Mouse (Mus musculus): Measurements from ENCODE around the gene Pfkl. TPM values are rescaled to one million over a fixed set of nuclear protein-coding genes. Genes with fewer than 3 reads are reported as not detected.

The Pfkl gene
- total RNA-seq, 1 experiment from 2014 or later = 42.1 TPM

Other genes with a start within 250 kb of the Pfkl start
- gene Gm3238, start 238.8 kb downstream of the Pfkl start, total RNA-seq (2017) = not detected in 2 replicates
- not detected in 2 replicates for gene Gm7138, start 233.1 kb downstream of the Pfkl start, total RNA-seq (2017)
- not detected in 2 replicates for gene Gm3250, start 227.5 kb downstream of the Pfkl start, total RNA-seq (2017)
- gene Gm7137, start 221.9 kb downstream of the Pfkl start, total RNA-seq (2017) = not detected in 2 replicates
- not detected in 2 replicates for gene Gm9639, start 215.0 kb downstream of the Pfkl start, total RNA-seq (2017)
- gene Gm19668, start 210.9 kb downstream of the Pfkl start, total RNA-seq (2017) = not detected in 2 replicates
- not detected in 2 replicates for gene Gm9507, start 198.2 kb downstream of the Pfkl start, total RNA-seq (2017)
- gene Gm2696, start 195.4 kb downstream of the Pfkl start, total RNA-seq (2017) = not detected in 2 replicates
- not detected in 2 replicates for gene Krtap10-4, start 183.0 kb downstream of the Pfkl start, total RNA-seq (2017)
- gene Krtap10-10, start 174.1 kb downstream of the Pfkl start, total RNA-seq (2017) = not detected in 2 replicates
- not detected in 2 replicates for gene Gm36176, start 163.3 kb downstream of the Pfkl start, total RNA-seq (2017)
- not detected in 2 replicates for gene Gm10318, start 157.2 kb downstream of the Pfkl start, total RNA-seq (2017)
- not detected in 2 replicates for gene Gm3285, start 148.1 kb downstream of the Pfkl start, total RNA-seq (2017)
- gene Lrrc3, start 107.5 kb downstream of the Pfkl start, total RNA-seq (2017) = 0.31 TPM in 1 of 2 replicates, not detected in the other
- 2.6 and 10.0 TPM in 2 replicates for gene Trpm2, start 39.5 kb downstream of the Pfkl start, total RNA-seq (2017)
- gene 1810043G02Rik, start 31.6 kb downstream of the Pfkl start, total RNA-seq (2017) = 11.7 and 19.3 TPM in 2 replicates
- gene Dnmt3l, start 31.9 kb upstream of the Pfkl start, total RNA-seq (2017) = 0.75 and 0.94 TPM in 2 replicates
- 1.0 and 1.6 TPM in 2 replicates for gene Aire, start 33.5 kb upstream of the Pfkl start, total RNA-seq (2017)
- gene Icosl, start 59.2 kb upstream of the Pfkl start, total RNA-seq (2017) = 5.1 and 6.8 TPM in 2 replicates
- 74.6 and 96.5 TPM in 2 replicates for gene D10Jhu81e, start 159.7 kb upstream of the Pfkl start, total RNA-seq (2017)
- gene Pwp2, start 175.1 kb upstream of the Pfkl start, total RNA-seq (2017) = 23.6 and 26.3 TPM in 2 replicates
- gene Trappc10, start 234.6 kb upstream of the Pfkl start, total RNA-seq (2017) = 24.5 and 27.3 TPM in 2 replicates

Data from hematopoietic stem cell, adult 5-6 weeks (primary cell).